Mouse (Mus musculus): ENCODE measurements at regions not wholly inside any gene's neighbourhood (a gene's known extent, or its start where the extent isn't known, plus 50 kb on each side); places are given as distances from the start of the nearest gene placed in this dataset.

GRCm38 (mm10) chrX:46971116-46971515, 642.3 kb downstream of the Actrt1 start:
- no peak for ATAC-seq (ENCODE audit: low TSS enrichment)

GRCm38 (mm10) chrX:46998961-46999360, 670.2 kb downstream of the Actrt1 start:
- ATAC-seq (ENCODE audit: low TSS enrichment) = no peak

- no peak for ATAC-seq (ENCODE audit: low TSS enrichment)
Observed at GRCm38 (mm10) chrX:47009476-47009875, 680.7 kb downstream of the Actrt1 start.

- no peak for ATAC-seq (ENCODE audit: low TSS enrichment)
Observed at GRCm38 (mm10) chrX:47010087-47010486, 681.3 kb downstream of the Actrt1 start.

- ATAC-seq (ENCODE audit: low TSS enrichment) = peak; percentile 84
Observed at GRCm38 (mm10) chrX:47029777-47030176, 701.0 kb downstream of the Actrt1 start.

- ATAC-seq (ENCODE audit: low TSS enrichment) = peak; percentile 73
Observed at GRCm38 (mm10) chrX:47068476-47068875, 739.7 kb downstream of the Actrt1 start.

Measured in frontal cortex, adult (tissue).